Mouse (Mus musculus) heart, postnatal 4 days (tissue): ENCODE measurements at regions not wholly inside any gene's neighbourhood (a gene's known extent, or its start where the extent isn't known, plus 50 kb on each side); places are given as distances from the start of the nearest gene placed in this dataset.

Source experiments
- DNase-seq: peaks from one replicate; pipeline ENCODE4 v3.0.0; 2021

DNA sequence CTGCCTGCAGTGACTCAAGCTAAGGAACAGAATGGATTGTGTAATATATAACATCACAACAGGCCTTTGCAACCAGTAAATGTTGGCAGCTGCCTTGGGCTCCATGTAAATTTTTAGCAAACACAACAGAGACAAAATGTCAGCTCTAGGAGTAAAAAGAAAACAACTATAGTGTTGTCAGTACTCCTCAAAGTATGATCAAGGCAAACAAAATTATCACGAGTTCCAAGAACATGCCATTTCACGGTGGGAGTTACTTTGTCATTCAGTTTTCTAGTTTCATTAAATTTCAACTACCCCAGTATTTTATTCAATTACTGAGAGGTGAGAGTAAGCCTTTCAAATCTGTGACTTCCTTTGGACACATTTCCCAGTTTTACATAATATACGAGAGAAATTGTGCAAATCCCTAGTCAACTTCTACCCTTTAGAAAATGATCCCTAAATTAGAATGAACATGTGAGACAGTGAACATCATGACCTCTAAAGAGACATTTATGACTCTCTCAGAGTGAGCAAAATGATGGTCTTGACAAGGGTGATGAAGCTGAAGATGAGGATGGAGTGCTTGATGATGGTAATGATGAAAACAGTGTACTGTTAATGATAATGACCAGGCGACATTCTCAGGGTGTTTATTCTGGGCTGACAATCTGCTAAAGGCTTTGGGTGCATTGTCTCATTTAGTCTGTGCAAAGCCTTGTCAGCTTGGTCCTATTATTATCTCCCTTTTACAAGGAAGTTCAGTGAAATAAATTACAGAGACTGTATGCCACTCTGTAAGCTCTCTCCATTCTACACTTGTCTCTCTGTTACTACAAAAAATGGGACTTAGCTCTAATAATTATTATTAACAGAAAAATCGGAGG lies 209.7 kb upstream of the Etaa1 start:
- no peak for DNase-seq

DNA sequence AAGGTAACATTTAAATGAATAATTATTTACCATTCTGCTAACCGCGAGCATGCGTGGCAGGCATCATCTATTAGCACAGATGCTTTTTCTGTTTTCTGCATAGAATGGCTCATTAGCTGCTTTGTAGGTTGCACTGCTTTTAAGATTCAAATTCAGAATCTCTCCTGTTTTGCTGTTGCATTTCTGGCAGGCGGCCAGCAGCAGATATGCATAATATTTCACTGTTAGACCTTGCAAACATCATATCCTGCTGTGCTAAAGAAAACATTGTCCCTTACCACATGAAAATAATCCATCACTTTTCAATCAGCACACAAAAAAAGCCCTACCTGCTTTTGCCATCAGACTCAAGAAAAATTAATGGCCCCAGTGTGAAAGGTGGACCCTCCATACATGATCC lies 202.8 kb upstream of the Etaa1 start:
- DNase-seq: no peak

DNA sequence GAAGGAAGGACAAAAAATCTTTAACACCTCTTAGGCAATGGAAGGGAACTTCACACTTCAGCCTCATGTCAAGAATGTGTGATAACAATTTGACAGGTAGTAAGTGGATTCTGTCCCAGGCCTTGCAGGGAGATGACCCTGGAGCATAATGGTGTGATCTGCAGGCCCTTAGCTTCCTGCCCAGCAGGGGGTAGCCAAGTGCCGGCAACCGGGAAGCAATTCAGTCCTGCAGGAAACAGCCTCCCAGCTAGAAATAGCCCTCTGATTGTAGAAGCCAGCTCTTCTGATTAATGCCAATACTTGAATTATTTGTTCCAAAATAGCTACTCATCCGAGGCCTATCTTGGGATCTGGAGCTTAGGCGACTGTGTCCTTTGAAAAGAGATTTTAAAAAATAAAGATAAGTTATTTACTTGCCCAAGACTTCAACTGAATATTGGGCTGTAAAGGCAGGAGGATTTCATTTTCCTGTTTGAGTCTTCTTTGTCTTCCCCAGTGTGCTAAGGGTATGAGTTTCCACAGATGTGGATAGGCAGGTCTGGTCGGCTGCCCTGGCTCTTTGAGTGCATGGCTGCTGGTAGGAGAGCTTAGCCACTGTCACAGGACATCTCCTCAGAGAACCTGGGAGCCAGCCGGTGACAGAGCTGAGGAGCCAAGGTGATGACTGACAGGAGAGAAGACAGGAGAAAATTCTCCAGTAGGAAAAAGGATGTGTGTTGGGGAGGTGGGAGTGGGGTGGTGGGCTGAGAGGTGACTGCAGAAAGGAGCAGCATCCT lies 198.3 kb upstream of the Etaa1 start:
- DNase-seq: peak; percentile 81

GRCm38 (mm10) chr11:18151369-18151768 lies 197.7 kb upstream of the Etaa1 start:
- no peak for DNase-seq

GRCm38 (mm10) chr11:18127488-18127887 lies 173.8 kb upstream of the Etaa1 start:
- DNase-seq: no peak

- peak; percentile 4 for DNase-seq
Measured at GRCm38 (mm10) chr11:18123031-18123430, 169.4 kb upstream of the Etaa1 start.

DNA sequence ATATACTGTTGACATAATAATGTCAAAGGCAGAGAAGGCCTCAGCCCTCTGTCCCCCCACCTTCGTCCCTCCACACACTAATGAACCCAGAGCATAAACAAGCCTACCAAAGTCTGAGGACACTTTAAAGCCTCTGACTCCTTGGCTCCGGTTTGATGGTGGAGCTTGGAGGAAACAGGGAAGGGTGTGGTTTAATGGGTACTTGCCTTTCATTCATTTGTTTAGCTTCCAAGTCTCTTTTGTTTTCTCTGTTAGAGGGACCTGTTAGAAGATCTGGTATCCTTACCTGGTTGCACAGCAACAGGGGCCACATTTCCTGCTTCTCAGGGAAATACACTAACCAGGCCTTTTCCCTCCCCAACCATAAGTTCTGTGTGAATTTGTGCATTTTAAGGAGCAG lies 168.9 kb upstream of the Etaa1 start:
- DNase-seq: no peak

DNA sequence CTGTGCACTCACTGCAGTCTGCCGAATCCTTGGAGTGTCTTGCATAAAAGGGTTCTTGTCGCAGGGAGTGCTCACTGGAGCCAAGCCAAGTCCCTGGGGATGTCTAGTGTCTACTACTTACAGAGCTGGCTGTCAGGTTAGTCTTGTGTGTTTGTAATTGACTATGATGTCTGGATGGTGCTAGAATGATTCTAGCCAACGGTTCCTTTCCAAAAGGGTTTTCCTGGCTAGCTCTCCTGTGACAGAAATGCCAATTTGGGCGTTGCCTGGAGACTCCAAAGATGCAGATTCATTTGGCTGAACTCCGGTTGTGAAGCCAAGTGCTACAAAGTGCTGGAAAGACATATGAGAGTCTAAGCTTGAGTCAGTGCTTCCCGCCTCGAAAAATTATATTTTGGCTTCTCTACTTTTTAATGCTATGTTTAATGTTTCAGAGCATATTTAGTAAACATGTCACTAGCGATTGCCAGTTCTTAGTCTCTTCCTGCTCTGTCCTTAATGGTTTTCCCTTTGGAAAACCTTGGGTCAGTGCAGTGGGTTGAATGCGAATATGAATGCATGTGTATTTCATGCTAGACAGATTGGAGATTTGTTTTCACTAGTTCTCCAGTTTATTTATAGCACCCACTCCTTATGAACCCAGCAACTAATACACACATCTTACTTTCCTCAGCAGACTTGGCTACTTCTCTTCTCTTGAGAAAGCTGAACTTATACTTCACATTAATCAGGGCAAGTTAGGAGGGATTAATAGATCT lies 162.2 kb upstream of the Etaa1 start:
- DNase-seq: peak; percentile 43

GRCm38 (mm10) chr11:18102841-18103240 lies 149.2 kb upstream of the Etaa1 start:
- no peak for DNase-seq

DNA sequence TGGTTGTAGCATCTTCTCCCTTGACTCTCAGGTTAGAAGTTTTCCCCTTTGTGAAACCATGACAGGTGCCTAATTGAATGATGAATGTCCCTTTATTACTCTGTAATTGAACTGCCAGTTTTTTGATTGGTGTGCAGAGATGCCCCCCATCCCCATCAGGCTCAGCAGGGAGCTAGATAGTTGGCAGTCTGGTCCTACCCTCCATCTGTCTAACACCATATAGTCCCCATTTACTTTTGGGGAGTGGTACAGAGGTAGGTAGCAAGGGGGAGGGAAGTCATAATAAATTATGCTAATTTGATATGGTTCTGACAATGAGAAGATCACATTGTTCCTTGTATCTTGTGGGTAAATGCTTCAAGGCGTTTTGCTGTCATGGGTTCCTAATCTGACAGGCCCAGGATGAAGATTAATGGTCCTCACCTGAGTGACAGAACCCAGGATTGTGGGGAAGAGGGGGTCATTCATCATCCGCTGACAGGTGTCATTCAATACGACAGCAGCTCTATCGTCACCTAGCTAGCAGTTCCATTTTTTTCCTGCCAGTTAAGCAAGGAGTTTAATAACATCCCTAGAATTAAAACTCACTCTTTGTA lies 122.3 kb upstream of the Etaa1 start:
- DNase-seq: no peak

- DNase-seq: peak; percentile 45
Measured at GRCm38 (mm10) chr11:18070586-18071306, 117.1 kb upstream of the Etaa1 start.

GRCm38 (mm10) chr11:18070032-18070374 lies 116.3 kb upstream of the Etaa1 start:
- DNase-seq: no peak

- no peak for DNase-seq
Measured at GRCm38 (mm10) chr11:18069348-18070031, 115.8 kb upstream of the Etaa1 start.

GRCm38 (mm10) chr11:18068085-18068484 lies 114.4 kb upstream of the Etaa1 start:
- DNase-seq: no peak

- DNase-seq: no peak
Measured at GRCm38 (mm10) chr11:18067676-18068075, 114.0 kb upstream of the Etaa1 start.

DNA sequence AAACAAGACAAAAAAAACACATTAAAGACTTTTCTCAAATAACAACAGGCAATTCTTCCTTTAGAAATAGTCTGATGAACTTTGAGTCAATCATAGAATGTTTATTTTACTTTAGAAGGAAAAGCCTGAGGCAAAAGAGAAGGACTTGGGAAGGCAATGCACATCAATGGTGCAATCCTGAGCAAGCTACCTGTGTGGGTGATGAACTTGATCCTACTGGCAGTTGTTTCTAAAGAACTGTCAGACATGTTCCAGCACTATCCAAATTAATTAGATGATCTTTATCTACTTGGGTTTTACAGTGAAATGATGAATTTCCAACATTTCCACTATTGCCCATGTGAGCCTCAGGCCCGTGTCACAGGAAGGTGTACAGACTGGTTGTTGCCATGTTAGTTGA lies 87.9 kb upstream of the Etaa1 start:
- DNase-seq: no peak

DNA sequence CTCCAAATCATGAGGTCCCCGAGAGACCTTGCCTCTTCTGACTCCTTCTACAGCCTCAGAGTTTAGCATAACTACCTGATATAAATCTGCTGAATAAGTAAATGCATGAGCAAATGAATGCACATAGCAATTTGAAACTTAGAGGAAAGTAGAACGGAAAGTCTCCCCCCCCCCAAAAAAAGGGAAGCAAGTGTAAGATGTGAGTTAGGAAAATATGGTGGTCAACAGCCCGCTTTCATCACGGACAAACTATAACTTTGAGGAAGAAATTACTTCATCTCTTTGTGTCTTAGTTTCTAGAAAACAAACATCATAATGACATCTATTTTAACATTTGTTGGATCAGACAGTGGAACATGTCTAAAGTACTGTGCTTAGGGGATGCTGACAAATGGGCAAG lies 77.4 kb upstream of the Etaa1 start:
- no peak for DNase-seq

- DNase-seq: no peak
Measured at GRCm38 (mm10) chr11:18022065-18022464, 68.4 kb upstream of the Etaa1 start.

- no peak for DNase-seq
Measured at GRCm38 (mm10) chr11:18015239-18015638, 61.6 kb upstream of the Etaa1 start.

DNA sequence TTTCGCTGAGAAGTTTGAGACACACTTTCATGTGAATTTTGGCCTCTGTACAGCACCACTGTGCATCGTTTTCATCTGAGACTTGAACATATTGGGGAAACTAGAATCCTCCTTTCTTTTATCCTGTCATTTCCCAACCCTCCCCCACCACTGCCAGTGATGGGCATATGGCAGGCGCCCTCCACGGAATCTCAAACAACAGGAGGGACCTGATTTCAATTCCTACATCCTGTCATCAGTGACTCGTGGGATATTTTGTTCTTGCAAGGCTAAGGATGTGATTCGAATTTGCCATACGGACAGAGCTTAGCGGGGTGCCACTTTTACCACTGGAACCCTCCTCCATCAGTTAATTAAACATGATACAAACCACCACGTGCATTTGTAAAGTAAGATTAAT lies 60.9 kb upstream of the Etaa1 start:
- no peak for DNase-seq

- DNase-seq: no peak
Measured at GRCm38 (mm10) chr11:18012085-18012484, 58.4 kb upstream of the Etaa1 start.
